Mouse (Mus musculus): ENCODE results near the gene Aebp2.
"Not testable (repeated sequence)": the region's sequence is repeated elsewhere in the genome, so short reads cannot be mapped to it uniquely, and the experiment has no call there.

The Aebp2 gene

DNA sequence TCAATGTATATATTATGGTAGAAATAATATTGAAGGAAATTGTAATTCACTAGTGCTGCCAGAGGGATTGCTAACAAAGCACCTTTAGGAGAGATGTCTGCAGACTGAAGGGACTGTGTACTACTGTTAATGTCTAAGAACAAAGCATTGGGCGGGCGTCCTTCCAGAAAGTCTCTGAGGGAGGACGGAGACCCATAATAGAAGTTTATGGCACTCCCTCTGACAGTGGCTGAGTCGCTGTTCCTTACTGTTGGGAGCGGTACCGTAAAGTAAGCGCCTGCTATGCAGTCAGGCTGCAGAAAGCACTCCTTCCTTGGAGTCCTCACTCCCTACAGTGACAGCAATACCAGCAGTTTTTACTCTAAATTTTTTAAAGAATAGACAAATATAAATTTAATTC is 29.5 kb downstream of the Aebp2 start:
- no peak for DNase-seq (ENCODE audit: low spot score in 2 of 2)

GRCm38 (mm10) chr6:140655451-140655850 is 33.0 kb downstream of the Aebp2 start:
- no peak for DNase-seq (ENCODE audit: low spot score in 2 of 2)

GRCm38 (mm10) chr6:140656991-140657390 is 34.5 kb downstream of the Aebp2 start:
- DNase-seq (ENCODE audit: low spot score in 2 of 2) = no peak

DNA sequence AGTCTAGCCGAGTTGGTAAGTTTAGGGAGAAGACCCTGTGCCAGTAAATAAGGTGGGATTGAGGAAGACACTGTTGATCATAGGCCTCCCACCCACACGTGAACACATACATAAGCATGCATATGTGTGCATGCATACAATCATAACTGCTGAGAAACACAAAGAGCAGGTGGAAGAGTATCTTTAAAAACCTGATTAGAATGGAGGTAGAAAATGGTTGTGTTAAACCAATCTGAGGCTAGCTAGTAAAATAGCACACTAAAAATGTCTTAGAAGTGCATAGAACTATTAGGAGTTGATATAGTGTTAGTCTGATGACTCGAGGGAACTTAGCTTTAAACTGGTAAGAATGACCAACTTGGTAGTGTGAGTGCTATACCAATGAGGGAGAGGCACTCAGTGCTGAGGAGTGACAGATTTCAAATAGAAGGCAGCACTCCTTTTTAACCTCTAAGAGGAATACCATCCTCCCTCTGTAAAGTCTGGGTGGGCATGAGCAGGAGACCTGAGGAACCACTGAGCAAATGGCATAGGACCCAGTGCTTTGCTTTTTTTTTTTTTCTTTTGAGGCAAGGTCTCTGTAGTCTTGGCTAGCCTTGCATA is 35.6 kb downstream of the Aebp2 start:
- DNase-seq (ENCODE audit: low spot score in 2 of 2) = no peak

- DNase-seq (ENCODE audit: low spot score in 2 of 2) = no peak
These were observed 38.6 kb downstream of the Aebp2 start for GRCm38 (mm10) chr6:140661111-140661510.

DNA sequence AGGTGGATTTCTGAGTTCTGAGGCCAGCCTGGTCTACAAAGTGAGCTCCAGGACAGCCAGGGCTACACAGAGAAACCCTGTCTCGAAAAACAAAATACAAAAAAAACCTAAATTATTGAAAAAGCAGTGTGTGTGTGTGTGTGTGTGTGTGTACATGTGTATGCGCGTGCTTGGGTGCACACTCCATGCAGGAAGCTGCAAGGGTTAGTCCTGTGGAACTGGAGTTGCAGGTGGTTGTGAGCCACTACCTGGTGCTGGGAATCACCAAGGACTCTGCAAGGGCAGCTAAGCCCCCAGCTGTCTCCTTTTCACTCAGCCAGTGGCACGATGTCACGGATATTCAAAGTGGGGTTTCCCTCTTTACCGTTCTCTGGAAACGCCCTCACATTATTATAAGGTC is 39.3 kb downstream of the Aebp2 start:
- DNase-seq (ENCODE audit: low spot score in 2 of 2) = no peak

GRCm38 (mm10) chr6:140662290-140662689 is 39.8 kb downstream of the Aebp2 start:
- no peak for DNase-seq (ENCODE audit: low spot score in 2 of 2)

GRCm38 (mm10) chr6:140662697-140663096 is 40.2 kb downstream of the Aebp2 start:
- DNase-seq (ENCODE audit: low spot score in 2 of 2) = not testable (repeated sequence)

- no peak for DNase-seq (ENCODE audit: low spot score in 2 of 2)
These were observed 42.1 kb downstream of the Aebp2 start for GRCm38 (mm10) chr6:140664611-140665010.

- DNase-seq (ENCODE audit: low spot score in 2 of 2) = no peak
These were observed 44.2 kb downstream of the Aebp2 start for GRCm38 (mm10) chr6:140666486-140667240.

- DNase-seq (ENCODE audit: low spot score in 2 of 2) = no peak
These were observed 44.9 kb downstream of the Aebp2 start for GRCm38 (mm10) chr6:140667289-140667906.

- no peak for DNase-seq (ENCODE audit: low spot score in 2 of 2)
These were observed 52.0 kb downstream of the Aebp2 start for GRCm38 (mm10) chr6:140674414-140674813.

- no peak for DNase-seq (ENCODE audit: low spot score in 2 of 2)
These were observed 53.6 kb downstream of the Aebp2 start for GRCm38 (mm10) chr6:140676094-140676493.

DNA sequence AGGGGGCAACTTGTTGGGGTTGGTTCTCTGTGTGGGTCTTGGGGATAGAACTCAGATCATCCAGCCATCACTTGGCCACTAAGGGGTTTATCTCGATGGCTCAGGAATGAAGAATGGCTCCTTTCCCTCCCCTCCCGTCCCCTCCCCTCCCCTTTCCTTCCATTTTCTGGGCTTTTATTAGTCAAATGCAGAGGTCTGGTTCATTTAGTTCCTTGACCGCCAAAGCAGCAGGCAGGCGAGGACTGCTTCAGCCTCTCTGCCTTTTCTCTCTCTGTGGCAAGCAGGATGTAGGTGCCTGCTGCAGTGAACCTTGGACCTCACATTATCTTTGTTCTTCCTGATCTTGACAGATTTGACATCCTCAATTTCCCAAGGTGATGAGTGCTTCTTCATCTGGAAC is 54.6 kb downstream of the Aebp2 start:
- DNase-seq (ENCODE audit: low spot score in 2 of 2) = no peak

- no peak for DNase-seq (ENCODE audit: low spot score in 2 of 2)
These were observed 55.5 kb downstream of the Aebp2 start for GRCm38 (mm10) chr6:140677960-140678359.

DNA sequence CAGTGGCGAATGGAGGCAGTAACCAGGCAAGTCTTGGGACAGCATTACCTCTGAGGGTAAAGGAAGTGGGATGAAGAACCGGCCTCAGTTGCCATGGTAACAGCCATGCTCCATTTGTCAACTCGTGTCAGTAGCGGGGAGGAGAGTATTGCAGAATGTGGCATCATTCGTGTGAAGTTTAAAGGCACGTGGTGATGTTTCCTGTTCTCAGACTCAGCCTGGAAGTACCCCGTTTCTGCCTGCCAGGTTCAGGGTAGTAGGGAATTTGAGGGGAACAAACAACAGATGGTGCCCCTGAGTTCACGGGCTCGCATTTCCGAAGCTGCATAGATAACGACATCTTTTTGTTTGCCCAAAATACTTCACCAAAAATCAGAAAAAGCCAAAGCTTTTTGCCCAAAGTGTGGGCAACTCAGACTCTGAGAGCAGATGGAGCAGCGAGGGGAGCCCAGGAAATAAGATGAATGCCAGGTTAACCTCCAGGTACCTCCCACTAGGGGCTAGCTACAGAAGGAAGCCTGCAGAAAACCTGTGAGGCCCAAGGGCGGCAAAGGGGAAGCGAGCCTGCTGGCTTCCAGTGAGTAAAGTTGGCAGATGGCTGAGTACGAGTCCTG is 56.3 kb downstream of the Aebp2 start:
- DNase-seq (ENCODE audit: low spot score in 2 of 2) = no peak

- no peak for DNase-seq (ENCODE audit: low spot score in 2 of 2)
These were observed 58.2 kb downstream of the Aebp2 start for GRCm38 (mm10) chr6:140680713-140681112.

GRCm38 (mm10) chr6:140682829-140683228 is 60.4 kb downstream of the Aebp2 start:
- DNase-seq (ENCODE audit: low spot score in 2 of 2) = no peak

GRCm38 (mm10) chr6:140684403-140684802 is 61.9 kb downstream of the Aebp2 start:
- DNase-seq (ENCODE audit: low spot score in 2 of 2) = no peak

- DNase-seq (ENCODE audit: low spot score in 2 of 2) = no peak
These were observed 67.3 kb downstream of the Aebp2 start for GRCm38 (mm10) chr6:140689617-140690404.

GRCm38 (mm10) chr6:140692160-140692559 is 69.7 kb downstream of the Aebp2 start:
- no peak for DNase-seq (ENCODE audit: low spot score in 2 of 2)
